Mouse (Mus musculus) spleen, embryonic (tissue): Measurements from ENCODE around the gene Setd1b.

ENCODE experiments used
- CTCF ChIA-PET: fragments of 350-600 bp; sonication (Branson Sonifier 250); formaldehyde crosslinking; loops from one replicate; lab custom pipeline; 2022; lab: Charles Lee

The Setd1b gene

GRCm38 (mm10) chr5:123151707-123152362, 9.8 kb downstream of the Setd1b start:
- CTCF ChIA-PET = interaction anchor here (2.6 kb wide), 1 partner anchor 12 kb away, joined by 24 read pairs; no protein-coding TSS in a partner anchor

- CTCF ChIA-PET = interaction anchor here (3.3 kb wide), 1 partner anchor 19 kb away, joined by 38 read pairs; the partner anchor contains the start of gene Rhof
Measured at GRCm38 (mm10) chr5:123152901-123153300, 10.9 kb downstream of the Setd1b start.

DNA sequence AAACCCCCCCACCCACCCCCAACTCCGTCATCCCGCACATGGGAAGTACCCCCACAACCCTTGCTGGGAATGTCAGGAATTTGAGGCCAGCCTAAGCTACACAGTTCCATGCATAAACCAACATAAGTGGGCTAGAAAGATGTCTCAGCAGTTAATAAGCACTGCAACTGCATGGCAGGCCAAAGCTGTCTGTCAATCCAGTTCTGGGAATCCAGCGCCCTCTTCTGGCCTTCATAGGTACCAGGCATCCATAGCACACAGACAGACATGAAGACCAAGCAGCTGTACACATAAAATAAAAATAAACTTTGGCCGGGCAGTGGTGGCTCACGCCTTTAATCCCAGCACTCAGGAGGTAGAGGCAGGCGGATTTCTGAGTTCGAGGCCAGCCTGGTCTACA, 13.4 kb downstream of the Setd1b start:
- CTCF ChIA-PET = interaction anchor here (0.6 to 3.3 kb wide), 4 partner anchors 12 to 1321 kb away, joined by 3 to 38 read pairs (median 6); partner anchors contain the start of gene Rhof

- CTCF ChIA-PET = interaction anchor here (0.6 kb wide), 2 partner anchors 23 to 271 kb away, joined by 4 read pairs; no protein-coding TSS in a partner anchor
Measured at GRCm38 (mm10) chr5:123156763-123157162, 14.8 kb downstream of the Setd1b start.

DNA sequence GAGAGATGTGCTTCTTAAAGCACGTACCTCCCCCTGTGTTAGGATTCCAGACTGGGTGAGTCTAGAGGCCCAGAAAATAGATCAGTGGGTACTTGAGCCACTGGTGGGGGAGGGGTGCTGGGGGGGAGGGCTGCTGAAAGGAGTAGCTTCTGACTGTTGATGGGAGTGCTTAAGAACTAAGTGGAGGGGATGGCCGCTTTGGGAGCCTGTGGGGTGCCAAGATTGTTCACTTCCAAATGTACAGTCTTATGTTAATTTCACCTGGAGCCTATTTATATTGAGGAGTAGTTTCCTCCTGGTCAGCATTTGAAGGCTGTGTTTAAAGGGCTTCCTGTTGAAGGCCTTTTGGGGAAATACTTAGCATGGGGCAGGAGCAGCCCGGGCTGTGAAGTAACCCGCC, 16.0 kb downstream of the Setd1b start:
- CTCF ChIA-PET = interaction anchor here (1.4 kb wide), 1 partner anchor 12 kb away, joined by 5 read pairs; no protein-coding TSS in a partner anchor

GRCm38 (mm10) chr5:123159446-123159845, 17.5 kb downstream of the Setd1b start:
- CTCF ChIA-PET = no interaction called here

- CTCF ChIA-PET = no interaction called here
Measured at GRCm38 (mm10) chr5:123159866-123160265, 17.9 kb downstream of the Setd1b start.

DNA sequence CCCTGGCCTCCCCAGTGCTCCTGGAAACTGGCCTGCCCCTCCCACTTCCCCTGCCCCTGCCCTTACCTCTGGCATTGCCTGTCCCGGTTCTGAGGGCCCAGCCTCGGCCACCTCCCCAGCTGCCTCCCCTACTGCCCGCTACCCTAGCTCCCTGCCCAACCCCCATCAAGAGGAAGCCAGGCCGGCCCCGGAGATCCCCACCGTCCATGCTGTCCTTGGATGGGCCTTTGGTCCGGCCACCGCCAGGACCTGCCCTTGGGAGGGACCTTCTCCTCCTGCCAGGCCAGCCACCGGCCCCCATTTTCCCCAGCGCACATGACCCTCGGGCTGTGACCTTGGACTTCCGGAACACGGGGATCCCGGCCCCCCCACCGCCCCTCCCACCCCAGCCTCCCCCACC, 18.3 kb downstream of the Setd1b start:
- CTCF ChIA-PET = no interaction called here

DNA sequence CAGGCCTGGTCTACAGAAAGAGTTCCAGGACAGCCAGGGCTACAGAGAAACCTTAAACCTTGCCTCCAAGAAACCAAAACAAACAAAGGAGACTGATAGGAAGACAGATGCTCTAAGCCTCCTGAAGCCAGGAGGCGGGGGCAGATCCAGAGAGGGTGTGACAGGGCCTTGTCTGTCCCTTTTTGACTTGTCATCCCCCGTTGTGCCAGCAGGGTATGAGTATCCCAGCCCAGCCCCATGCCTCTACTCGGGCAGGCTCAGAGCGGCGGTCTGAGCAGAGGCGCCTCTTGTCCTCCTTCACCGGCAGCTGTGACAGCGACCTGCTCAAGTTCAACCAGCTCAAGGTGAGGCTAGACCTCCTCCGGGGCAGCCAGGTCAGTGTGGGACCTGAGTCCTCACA, 20.9 kb downstream of the Setd1b start:
- CTCF ChIA-PET = no interaction called here

DNA sequence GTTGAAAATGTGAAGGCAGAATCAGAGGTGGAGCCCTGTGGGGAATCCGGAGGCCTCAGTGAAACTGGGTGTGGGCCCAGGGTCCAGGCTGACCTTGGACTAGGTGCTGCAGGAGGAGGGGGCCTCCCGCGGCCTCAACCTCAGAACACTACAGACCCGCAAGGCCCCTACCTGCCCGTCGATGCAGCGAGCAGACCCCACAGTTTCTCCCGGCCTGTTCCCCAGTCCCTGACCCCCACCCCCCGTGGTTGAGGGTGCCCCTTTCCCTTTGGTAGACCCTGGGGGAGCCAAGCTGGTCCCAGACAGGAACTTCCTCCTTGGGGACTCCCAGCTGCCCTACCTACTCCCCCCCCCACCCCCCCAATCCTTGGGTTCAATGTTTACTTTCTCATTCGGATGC, 24.4 kb downstream of the Setd1b start:
- CTCF ChIA-PET = no interaction called here

DNA sequence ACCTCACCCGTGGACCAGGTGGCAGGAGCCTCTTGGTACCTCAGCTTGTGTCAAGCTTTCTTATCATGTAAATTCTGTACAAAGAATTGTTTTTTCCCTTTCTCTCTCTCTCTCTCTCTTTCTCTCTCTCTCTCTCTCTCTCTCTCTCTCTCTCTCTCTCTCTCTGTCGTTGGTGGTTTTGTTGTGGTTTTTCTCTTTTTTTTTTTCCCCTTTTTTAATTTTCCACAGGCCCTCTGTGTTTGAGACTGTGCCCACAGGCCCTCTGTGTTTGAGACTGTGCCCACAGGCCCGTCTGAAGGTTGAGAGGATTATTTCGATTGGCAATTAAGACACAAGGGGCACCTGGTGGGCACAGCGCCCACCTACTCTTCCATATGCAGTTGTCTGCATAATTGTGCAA, 25.6 kb downstream of the Setd1b start:
- CTCF ChIA-PET = no interaction called here

DNA sequence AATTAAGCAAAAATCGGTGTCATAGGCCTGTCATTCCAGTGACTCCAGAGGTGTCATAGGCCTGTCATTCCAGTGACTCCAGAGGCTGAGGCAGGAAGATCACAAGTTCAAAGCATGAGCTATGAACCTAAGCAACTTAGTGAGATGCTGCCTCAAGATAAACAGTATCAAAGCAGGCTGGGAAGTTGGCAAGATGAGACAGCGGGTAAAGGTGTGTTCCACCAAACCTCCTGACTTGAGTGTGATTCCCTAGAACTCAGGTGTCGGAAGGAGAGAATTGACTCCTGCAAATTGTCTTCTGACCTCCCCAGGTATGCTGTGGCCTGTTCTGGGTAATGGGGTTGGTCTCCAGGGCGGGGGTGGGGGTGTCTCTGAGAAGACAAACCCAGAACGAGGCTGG, 27.3 kb downstream of the Setd1b start, which contains the start of gene Psmd9:
Gene Psmd9, plus strand, starts transcription at position 130 of the 400 bp plus-strand sequence.
- CTCF ChIA-PET = interaction anchor here (3.5 kb wide), 1 partner anchor 36 kb away, joined by 10 read pairs; the partner anchor contains the start of gene Rhof

DNA sequence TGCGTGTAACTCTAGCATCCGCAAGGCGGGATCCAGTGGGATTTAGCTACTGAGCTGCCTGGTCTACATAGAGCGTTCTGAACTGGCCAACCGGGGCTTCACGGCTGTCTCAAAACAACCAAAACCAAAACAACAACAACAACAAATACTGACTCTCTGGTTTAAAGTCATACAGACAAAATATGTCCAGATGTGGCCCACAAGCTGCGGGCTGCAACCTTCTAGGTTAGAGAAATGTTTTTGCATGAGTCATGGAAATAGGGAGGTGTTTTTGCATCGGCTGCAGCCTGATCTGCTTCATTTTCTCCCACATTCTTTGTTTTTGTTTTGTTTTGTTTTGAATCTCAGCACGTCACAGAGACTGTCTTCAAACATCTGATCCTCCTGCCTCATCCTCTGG, 28.4 kb downstream of the Setd1b start:
- CTCF ChIA-PET = interaction anchor here (3.5 kb wide), 1 partner anchor 37 kb away, joined by 10 read pairs; the partner anchor contains the start of gene Rhof

DNA sequence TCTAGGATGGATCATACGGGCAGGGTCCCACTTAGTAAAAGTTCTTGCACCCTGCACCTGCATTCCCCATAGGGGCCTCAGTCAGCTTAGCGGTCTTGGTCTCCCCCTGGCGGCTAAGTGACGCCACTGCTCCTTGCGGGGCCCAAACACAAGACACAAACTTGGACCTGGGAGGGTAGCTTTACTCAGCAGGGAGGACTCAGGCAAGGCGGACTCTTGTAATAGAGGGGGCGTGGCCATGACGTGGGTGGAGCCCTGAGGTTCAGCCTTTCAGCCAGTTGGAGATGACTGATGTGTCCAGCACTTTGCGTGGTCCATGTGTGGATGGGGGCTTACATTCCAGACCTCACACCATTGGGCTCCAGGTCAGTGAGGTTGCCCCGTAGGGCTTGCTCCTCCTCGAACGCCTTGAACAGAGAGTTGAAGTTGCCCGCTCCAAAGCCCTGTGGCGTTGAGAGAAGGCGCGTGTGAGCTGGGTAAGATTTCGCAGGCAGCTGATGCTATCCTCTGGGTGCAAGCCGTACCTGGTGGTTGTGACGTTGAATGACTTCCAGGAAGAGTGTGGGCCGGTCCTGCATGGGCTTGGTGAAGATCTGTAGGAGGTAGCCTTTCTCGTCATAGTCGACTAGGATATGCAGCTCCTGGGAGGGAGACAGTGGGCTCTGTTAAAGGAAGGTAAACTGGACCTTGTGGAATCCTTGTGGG, 29.8 kb downstream of the Setd1b start:
- CTCF ChIA-PET = interaction anchor here (0.9 to 3.5 kb wide), 5 partner anchors 12 to 111 kb away, joined by 3 to 10 read pairs (median 7); partner anchors contain the start of gene Rhof

- CTCF ChIA-PET = no interaction called here
Measured at GRCm38 (mm10) chr5:123178792-123179191, 36.8 kb downstream of the Setd1b start.

GRCm38 (mm10) chr5:123180390-123180789, 38.4 kb downstream of the Setd1b start:
- CTCF ChIA-PET = no interaction called here

DNA sequence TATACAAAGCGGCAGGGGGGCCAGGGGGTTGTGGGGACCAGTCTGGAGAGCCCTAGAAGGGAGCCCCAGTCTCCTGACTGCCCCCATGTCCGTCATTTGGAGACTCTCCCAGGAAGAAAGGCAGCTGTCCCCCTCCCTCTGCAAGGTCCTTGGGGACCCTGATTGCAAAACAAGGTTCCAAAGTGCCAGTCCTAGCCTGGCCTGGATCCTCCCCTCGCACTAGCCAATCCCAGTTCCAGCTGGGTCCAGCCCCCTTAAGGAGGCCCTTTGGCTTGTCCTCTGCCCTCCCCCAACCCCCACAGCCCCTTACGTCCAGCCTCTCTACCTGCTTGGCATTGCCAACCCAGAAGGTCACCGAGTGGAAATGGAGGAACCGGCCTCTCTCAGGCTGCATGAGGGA, 39.5 kb downstream of the Setd1b start:
- CTCF ChIA-PET = no interaction called here

DNA sequence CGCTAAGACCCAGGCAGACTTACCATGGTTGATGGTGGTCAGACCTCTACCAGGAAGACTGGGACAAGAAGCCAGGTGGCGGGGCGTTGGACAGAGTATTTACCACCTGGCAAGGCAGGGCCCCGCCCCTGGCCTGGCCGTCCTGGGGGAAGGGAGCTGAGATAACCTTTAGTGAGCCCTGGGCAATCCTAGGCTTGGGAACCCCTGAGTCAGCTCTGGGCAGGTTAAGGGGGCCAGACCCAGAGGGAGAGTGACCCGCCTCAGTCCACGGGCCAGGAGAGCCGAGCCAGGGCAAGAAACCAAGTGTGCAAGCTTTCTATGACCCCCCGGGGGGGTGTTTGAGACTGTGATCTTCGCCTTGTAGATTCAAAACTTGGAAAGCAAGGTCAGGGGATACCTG, 40.7 kb downstream of the Setd1b start, which contains the start of gene Hpd:
Gene Hpd, minus strand, starts transcription at position 77 of the 400 bp plus-strand sequence.
- CTCF ChIA-PET = no interaction called here

- CTCF ChIA-PET = no interaction called here
Measured at GRCm38 (mm10) chr5:123185966-123186365, 44.0 kb downstream of the Setd1b start.

GRCm38 (mm10) chr5:123187306-123187705, 45.3 kb downstream of the Setd1b start:
- CTCF ChIA-PET = no interaction called here

DNA sequence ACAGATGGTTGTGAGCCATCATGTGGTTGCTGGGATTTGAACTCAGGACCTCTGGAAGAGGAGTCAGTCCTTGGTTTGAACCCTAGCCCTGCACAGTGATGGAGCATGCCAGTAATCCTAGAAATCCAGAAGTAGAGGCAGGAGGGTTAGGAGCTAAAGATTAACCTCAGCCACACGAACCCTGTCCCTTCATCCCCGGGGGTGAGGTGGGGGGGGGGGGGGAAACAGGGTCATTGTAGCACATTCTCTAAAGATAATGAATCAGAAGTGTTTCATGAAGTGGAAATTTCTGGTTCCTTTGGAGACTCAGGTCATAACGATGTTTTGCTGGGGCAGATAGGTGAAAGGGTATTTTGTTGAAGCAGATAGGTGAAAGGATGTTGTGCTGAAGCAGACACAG, 48.9 kb downstream of the Setd1b start:
- CTCF ChIA-PET = no interaction called here

- CTCF ChIA-PET = no interaction called here
Measured at GRCm38 (mm10) chr5:123191427-123191826, 49.4 kb downstream of the Setd1b start.
